Mouse (Mus musculus): ENCODE data around the gene Hsp90ab1.

Hsp90ab1 gene

DNA sequence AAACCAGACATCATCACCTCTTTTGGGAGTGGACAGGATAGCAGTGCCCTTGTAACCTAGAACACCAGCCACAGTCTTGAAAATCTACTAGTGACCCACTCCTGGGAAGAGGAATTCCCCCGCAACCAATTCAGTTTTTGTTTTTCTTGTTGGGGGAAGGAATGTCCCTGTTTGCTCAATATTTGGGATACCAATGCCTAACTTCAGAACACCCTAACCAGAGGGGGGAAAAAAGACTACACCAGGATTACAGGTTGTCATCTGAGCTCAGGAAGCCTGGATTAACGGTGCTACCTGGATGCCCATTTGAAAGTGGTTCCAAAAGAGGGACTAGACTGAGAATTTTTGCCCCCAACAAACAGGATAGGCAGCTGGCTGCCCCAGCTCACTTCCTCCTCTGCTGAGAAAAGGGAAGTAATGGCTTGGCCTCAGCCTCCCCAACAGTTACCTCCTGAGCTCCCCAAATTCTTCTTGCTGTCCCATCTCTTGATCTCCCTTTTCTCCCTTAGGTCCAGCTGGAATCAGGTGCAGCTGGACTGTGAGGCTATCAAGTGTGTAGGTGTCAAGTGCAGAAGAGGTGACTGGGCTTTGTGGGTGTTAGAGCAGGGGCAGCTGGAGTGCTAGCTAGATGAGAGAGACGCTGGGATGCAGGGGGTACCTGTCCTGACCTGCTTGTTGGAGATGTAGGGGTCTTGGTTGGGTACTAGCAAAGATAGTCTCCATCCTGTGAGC is 16.4 kb downstream of the Hsp90ab1 start:
- no peak for DNase-seq

- DNase-seq = no peak
Measured at GRCm38 (mm10) chr17:45556107-45556489, 17.0 kb downstream of the Hsp90ab1 start.

GRCm38 (mm10) chr17:45555452-45556106 is 17.5 kb downstream of the Hsp90ab1 start, which contains the start of gene Nfkbie:
Gene Nfkbie (plus strand): TSS chr17:45555703.
- DNase-seq = peak; percentile 93 to 94

GRCm38 (mm10) chr17:45554420-45554819 is 18.7 kb downstream of the Hsp90ab1 start:
- DNase-seq = no peak

DNA sequence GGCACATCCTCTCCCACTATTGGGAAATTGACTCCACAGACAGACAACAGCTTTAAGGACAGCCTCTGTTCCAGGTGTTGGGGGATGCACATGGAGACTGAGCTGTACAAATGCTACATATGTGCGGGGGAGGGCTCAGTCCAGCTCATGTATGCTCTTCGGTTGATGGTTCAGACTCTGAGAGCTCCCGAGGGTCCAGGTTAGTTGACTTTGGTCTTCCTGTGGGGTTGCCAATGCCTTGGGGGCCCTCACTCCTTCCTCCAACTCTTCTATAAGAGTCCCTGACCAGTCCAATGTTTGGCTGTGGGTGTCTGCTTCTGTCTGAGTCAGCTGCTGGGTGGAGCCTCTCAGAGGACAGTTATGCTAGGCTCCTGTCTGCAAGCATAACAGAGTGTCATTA is 20.0 kb downstream of the Hsp90ab1 start:
- DNase-seq = no peak

DNA sequence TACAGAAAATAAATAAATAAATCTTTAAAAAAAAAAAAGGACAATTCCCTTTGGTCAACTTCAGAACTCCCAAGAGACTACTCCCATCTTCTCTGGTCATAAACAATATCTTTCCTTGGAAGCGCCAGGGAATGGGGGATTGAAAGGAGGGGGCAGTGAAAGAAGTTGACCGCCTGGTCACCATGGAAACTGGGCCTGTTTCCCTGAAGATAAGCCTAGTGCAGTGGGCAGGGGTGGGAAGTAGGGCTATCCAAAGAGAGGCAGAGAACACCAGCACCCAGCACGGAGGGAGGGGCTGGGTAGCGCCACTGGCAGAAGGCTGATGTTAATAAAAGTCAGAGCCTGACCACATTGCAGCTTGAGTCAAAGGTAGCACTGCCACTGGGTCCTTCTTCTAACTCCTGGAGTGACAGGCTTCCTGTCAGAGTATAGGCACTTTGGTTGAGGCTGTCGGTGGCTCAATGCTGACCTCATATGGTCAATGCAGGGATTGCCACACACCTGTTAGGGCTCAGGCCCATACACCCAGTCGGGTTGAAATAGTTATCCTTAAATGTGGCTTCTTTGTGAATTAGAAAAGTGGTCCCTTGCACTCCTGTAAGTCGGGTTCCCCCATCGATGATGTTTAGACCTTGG is 21.1 kb downstream of the Hsp90ab1 start:
- peak; percentile 90 to 96 for DNase-seq

- no peak for DNase-seq
Measured at GRCm38 (mm10) chr17:45551249-45551796, 21.7 kb downstream of the Hsp90ab1 start.

- DNase-seq = peak in 1 of 2 experiments; percentile 36
Measured at GRCm38 (mm10) chr17:45550253-45550652, 22.8 kb downstream of the Hsp90ab1 start.

GRCm38 (mm10) chr17:45549617-45550181 is 23.4 kb downstream of the Hsp90ab1 start, which contains the start of gene Tmem151b:
Gene Tmem151b (minus strand): TSS chr17:45549677.
- DNase-seq = peak; percentile 78 to 87

GRCm38 (mm10) chr17:45548541-45549512 is 24.2 kb downstream of the Hsp90ab1 start:
- peak; percentile 76 to 80 for DNase-seq

DNA sequence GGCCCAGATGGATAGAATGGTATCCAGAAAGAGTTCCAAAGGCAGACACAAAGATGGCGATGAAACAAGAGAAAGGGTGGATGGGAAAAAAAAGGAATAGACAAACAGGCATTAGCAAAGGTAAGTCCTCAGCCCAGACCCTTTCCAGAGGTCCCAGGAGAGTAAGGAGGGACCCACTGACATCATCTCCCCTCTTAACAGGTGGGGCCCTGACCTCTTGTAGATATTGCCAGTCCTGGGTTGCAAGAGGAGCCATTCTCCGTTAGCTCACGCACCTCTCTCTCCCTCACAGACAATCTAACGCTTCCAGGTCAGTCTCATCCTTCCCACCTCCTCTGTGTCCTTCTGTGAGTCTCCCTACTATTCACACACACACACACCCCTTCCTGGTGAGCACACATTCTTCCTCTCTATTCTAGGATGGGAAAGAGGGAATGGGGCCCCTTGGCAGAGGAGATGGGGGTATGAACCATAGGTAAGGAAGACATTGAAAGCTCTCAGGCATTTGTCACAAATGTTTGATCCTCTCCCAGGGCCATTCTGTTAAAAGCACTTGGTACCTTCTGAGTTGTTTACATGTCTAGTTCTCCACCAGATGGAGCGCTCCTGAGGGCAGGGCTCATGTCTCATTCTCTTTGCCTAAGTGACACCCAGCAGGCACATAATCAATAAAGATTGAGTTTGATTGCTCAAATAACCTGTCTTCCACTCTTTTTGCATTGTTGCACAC is 25.4 kb downstream of the Hsp90ab1 start:
- DNase-seq = peak; percentile 59 to 67

DNA sequence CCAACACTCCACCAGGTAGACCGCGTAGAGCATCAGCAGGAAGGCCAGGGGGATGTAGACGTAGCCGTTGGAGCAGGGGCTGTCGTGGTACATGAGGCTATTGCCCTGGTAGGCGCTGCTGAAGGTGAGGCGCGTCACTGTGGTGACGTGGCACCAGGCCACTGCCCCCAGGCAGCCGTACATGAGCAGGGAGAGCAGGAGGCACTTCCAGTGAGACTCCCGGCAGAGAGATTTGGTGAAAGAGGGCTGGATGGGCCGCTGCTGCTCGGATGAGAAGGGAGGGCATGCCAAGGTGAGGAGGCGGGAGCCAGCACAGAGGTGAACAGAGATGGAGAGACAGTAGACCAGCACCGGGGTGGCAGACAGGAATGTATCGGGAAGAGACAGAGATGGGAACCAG is 26.1 kb downstream of the Hsp90ab1 start:
- peak; percentile 71 to 72 for DNase-seq

GRCm38 (mm10) chr17:45545278-45545961 is 27.7 kb downstream of the Hsp90ab1 start:
- peak; percentile 48 to 62 for DNase-seq

- DNase-seq = peak; percentile 60 to 62
Measured at GRCm38 (mm10) chr17:45544873-45545277, 28.2 kb downstream of the Hsp90ab1 start.

DNA sequence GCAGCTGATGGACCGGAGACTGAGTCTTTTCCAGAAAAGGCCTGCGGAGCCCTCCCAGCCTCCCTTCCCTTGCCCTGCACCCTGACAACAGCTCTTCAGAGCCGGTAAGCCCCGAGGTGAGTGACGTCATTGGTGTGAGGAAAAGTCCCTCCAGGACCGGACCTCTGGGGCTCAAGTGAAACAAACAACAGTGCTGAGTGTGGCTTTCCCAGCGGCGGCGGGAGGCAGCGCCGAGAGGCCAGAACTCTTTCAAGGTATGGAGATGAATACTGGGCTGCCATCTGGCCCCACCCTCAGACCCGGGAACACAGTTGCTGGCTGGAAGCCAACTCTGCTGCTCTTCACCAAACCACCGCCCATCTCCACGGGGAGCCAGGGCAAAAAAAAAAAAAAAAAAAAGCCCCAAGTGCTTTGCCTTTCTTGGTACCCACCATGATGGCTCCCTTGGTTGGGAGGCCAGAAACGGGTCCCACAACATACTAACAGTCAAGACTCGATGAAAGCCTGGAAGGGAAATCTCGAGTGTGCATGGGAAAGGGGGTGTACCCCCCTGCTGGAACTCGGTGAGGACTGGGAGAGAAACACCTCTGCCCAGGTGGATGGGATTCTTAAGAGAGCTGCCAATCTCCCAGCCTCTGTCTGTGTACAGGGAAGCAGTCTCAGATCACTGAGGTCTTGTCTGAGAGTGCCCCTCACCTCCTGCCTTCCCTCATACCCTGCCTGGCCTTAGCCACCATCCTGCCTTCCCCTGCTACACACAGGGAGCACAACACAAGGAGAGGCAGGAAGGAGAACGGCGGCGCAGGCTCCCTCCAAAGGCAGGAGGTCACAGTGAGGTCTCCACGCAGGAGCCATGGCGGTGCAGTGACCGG is 28.8 kb downstream of the Hsp90ab1 start:
- peak; percentile 58 to 59 for DNase-seq

- peak in 1 of 2 experiments; percentile 46 for DNase-seq
Measured at GRCm38 (mm10) chr17:45543115-45543514, 30.0 kb downstream of the Hsp90ab1 start.

DNA sequence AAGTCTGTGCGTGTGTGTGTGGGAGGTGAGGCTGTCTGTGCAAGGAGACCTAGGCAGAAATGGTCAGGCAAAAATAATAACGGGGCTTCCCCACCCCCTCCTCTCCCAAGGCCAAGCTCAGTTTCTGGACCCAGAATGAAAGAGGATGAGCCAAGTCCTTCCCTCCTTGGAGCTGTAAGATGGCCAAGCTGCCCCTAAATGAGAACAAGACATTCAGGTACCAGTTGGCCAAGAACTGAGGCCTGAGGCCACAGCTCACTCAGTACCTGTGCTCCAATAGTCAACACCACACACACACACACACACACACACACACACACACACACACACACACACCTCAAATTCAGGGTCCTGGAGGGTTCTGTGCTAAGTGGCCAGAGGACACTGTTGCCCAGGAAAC is 30.4 kb downstream of the Hsp90ab1 start:
- DNase-seq = peak; percentile 58 to 65

- DNase-seq = peak in 1 of 2 experiments; percentile 25
Measured at GRCm38 (mm10) chr17:45542129-45542528, 30.9 kb downstream of the Hsp90ab1 start.

- peak in 1 of 2 experiments; percentile 30 for DNase-seq
Measured at GRCm38 (mm10) chr17:45539664-45540063, 33.4 kb downstream of the Hsp90ab1 start.
